Mouse (Mus musculus): ENCODE results near the gene Foxl1. TPM values are rescaled to one million over a fixed set of nuclear protein-coding genes. Genes with fewer than 3 reads are reported as not detected.

Foxl1 gene
- polyA plus RNA-seq (2015; fragmentation: Nextera tagmentation; extraction: Ambion mirVana), result 0.91 and 1.0 TPM in 2 replicates

DNA sequence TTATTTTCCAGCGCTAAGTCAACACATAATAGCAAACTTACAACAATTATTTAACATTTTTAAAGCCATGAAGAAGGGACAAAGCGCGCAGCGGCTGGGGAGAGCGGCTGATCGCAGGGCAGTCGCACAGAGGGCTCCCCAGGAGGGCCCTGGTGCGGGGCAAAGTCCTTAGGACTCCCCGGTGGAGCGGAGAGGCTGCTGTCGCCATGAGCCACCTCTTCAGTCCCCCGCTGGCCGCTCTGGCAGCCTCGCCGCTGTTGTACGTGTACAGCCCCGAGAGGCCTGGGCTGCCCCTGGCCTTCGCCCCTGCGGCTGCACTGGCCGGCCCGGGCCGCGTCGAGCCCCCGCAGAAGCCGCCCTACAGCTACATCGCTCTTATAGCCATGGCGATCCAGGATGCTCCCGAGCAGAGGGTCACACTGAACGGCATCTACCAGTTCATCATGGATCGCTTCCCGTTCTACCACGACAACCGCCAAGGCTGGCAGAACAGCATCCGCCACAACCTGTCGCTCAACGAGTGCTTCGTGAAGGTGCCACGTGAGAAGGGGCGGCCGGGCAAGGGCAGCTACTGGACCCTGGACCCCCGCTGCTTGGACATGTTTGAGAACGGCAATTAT, at the start of gene Foxl1:
TSS of gene Foxl1 (plus strand) at position 185 of the 620 bp plus-strand sequence.

DNA sequence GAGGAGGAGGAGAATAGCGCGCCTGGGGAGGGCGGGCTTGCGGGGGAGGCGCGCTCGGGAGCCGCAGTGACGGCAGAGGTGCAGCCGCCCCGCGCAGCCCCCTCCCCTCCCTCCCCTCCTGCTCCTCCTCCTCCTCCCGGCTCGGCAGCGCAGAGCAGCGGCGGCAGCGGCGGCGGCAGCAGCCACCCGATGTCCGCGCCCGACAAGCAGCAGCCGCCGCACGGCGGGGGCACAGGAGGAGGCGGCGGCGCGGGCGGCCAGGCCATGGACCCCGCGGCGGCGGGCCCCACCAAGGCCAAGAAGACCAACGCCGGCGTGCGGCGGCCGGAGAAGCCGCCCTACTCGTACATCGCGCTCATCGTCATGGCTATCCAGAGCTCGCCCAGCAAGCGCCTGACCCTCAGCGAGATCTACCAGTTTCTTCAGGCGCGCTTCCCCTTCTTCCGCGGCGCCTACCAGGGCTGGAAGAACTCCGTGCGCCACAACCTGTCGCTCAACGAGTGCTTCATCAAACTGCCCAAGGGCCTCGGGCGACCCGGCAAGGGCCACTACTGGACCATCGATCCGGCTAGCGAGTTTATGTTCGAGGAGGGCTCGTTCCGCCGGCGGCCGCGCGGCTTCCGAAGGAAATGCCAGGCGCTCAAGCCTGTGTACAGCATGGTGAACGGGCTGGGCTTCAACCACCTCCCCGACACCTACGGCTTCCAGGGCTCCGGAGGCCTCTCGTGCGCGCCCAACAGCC, 43.4 kb upstream of the Foxl1 start, which contains the start of gene Foxf1:
TSS of gene Foxf1 (plus strand) at position 177 of the 742 bp plus-strand sequence.

DNA sequence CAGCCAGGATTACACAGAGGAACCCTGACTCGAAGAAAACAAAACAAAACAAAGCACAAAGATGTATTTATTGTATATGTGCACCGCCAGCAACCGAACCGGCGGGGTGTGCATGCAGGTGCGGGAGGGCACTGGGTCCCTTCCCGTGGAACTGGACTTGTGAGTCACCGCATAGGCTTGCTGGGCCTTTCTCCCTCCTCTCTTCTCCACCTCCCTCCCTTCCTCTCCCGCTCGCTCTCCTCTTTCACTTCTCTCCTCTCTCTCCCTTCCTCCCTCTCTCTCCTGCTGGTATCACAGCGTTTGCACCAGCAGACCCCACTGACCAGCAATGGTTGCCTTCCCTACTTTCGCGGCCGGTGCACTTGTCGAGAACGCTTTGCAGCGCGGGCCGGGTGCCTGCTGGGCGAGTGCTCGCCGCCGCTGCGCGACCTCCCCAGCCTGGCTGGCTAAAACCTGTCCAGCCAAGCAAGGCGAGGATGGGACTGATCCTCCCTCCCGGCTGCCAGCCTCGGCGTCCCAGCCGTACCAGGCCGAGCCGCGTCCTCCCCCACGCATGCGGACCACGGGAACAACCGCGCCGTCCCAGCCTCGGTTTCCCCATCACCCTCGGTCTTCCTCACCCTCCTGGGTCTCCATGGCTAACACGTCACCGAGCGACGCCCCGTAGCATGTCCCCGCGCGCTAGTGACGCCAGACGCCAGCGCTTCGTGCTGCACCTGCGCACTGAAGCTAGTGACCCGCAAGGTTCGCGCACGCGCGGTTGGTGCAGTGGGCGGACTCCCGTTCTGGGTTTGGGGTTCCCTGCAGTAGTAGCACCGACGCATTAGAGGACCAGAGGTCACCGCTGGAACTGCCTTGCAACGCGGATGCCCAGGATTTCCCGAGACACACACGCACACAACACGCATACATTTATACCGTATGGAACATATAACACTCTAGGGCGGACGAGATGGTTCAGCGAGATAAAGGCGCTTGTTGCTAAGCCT, 19.8 kb upstream of the Foxl1 start, which contains the start of gene Mthfsd:
TSS of gene Mthfsd (minus strand) at position 725 of the 989 bp plus-strand sequence.

DNA sequence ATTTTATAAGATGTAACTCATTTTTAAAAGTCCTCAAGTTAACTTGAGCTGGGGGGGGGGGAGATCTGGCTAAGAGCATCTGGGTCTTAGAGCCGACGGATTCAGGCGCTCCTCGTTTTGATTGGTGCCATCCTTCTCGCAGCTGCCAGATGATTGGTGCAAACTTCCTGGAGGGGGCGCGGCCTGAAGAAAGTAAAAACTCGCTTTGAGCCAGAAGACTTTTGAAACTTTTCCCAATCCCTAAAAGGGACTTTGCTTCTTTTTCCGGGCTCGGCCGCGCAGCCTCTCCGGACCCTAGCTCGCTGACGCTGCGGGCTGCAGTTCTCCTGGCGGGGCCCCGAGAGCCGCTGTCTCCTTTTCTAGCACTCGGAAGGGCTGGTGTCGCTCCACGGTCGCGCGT, 11.8 kb upstream of the Foxl1 start, which contains the start of gene Foxc2:
TSS of gene Foxc2 (plus strand) at position 224 of the 400 bp plus-strand sequence.

Small RNA genes lying within 50 kb of the gene (microRNA-seq; reads per million reads assigned to microRNA genes)
- not detected for gene Gm27530 (ENCODE audit: borderline replicate concordance, insufficient number of aligned reads)

Other genes starting within 250 kb of the Foxl1 start
- 0.61 and 0.65 TPM in 2 replicates for gene Foxf1, start 43.6 kb upstream of the Foxl1 start, polyA plus RNA-seq (2015; fragmentation: Nextera tagmentation; extraction: Ambion mirVana)
- 59.6 and 84.8 TPM in 2 replicates for gene Mthfsd, start 19.5 kb upstream of the Foxl1 start, polyA plus RNA-seq (2015; fragmentation: Nextera tagmentation; extraction: Ambion mirVana)
- gene Foxc2, start 11.8 kb upstream of the Foxl1 start, polyA plus RNA-seq (2015; fragmentation: Nextera tagmentation; extraction: Ambion mirVana), result 9.3 and 9.5 TPM in 2 replicates